Mouse (Mus musculus) MEL (cell line): ENCODE results near the gene Pknox2. TPM values are rescaled to one million over a fixed set of nuclear protein-coding genes. Genes with fewer than 3 reads are reported as not detected.

ENCODE experiments used
- DNase-seq: peaks from one replicate; pipeline ENCODE4 v3.0.0; 2011; ENCODE audit warnings: low read depth, low spot score
- H3K27ac ChIP-seq: 2 replicates; pipeline ENCODE4 v1.5.1; 2012; ENCODE audit warnings: low read depth, mild to moderate bottlenecking, control low read depth, low read length, moderate library complexity; ENCODE audit not compliant: control insufficient read depth
- H3K27me3 ChIP-seq, 2 experiments: fragments of 150-350 bp in 1 of 2; sonication (generic) in 1 of 2; 2 replicates each; pipeline ENCODE4 v1.6.1; 2012; ENCODE audit warnings: low read length in 2 of 2, mild to moderate bottlenecking in 2 of 2, improper control_type of control experiment in 1 of 2, moderate library complexity in 1 of 2; ENCODE audit not compliant: insufficient read depth in 2 of 2, control insufficient read depth in 1 of 2
- H3K36me3 ChIP-seq, 2 experiments: 2 replicates each; pipeline ENCODE4 v1.6.1; 2012 to 2014; ENCODE audit warnings: low read length in 2 of 2, improper control_type of control experiment in 1 of 2, inconsistent platforms in 1 of 2, mild to moderate bottlenecking in 1 of 2; ENCODE audit not compliant: insufficient read depth in 2 of 2, control insufficient read depth in 1 of 2
- H3K4me1 ChIP-seq, 2 experiments: fragments of 150-350 bp in 1 of 2; sonication (generic) in 1 of 2; 2 replicates each; pipeline ENCODE4 v1.6.1; 2012; ENCODE audit warnings: low read length in 2 of 2, improper control_type of control experiment in 1 of 2, mild to moderate bottlenecking in 1 of 2; ENCODE audit not compliant: insufficient read depth in 2 of 2, control insufficient read depth in 1 of 2
- H3K4me3 ChIP-seq, 2 experiments: fragments of 150-350 bp in 1 of 2; sonication (generic) in 1 of 2; 2 replicates each; pipeline ENCODE4 v1.5.1; 2012; ENCODE audit warnings: low read depth in 2 of 2, low read length in 2 of 2, mild to moderate bottlenecking in 2 of 2, moderate library complexity in 2 of 2, control low read depth in 1 of 2, improper control_type of control experiment in 1 of 2; ENCODE audit not compliant: control insufficient read depth in 1 of 2, insufficient read depth in 1 of 2
- H3K79me2 ChIP-seq: 2 replicates; pipeline ENCODE4 v1.6.1; 2012; ENCODE audit warnings: mild to moderate bottlenecking, low read length, moderate library complexity; ENCODE audit not compliant: control insufficient read depth, poor library complexity, insufficient read depth
- H3K9ac ChIP-seq: 2 replicates; pipeline ENCODE4 v1.6.1; 2012; ENCODE audit warnings: low read depth, mild to moderate bottlenecking, control low read depth, low read length, moderate library complexity; ENCODE audit not compliant: control insufficient read depth, poor library complexity, severe bottlenecking
- H3K9me3 ChIP-seq: fragments of 150-350 bp; sonication (generic); replicated peaks from 2 replicates; pipeline ENCODE4 v1.6.1; 2012; ENCODE audit warnings: mild to moderate bottlenecking, low read length, improper control_type of control experiment, moderate library complexity; ENCODE audit not compliant: insufficient read depth
- CHD1 ChIP-seq: IDR thresholded peaks from 2 replicates; pipeline ENCODE4 v1.6.1; 2012; ENCODE audit warnings: low read depth, mild to moderate bottlenecking, inconsistent platforms, low read length, improper control_type of control experiment
- CTCF ChIP-seq, 3 experiments: IDR thresholded peaks in 2 of 3; conservative IDR thresholded peaks in 1 of 3; 2 replicates each; pipeline ENCODE4 v1.5.1; 2011 to 2012; ENCODE audit warnings: low read length in 3 of 3, low read depth in 2 of 3, mild to moderate bottlenecking in 2 of 3, improper control_type of control experiment in 1 of 3, inconsistent platforms in 1 of 3, mixed read lengths in 1 of 3, moderate library complexity in 1 of 3; ENCODE audit not compliant: control insufficient read depth in 1 of 3, insufficient read depth in 1 of 3, poor library complexity in 1 of 3, severe bottlenecking in 1 of 3
- E2F4 ChIP-seq: IDR thresholded peaks from 2 replicates; pipeline ENCODE4 v1.6.1; 2011; ENCODE audit warnings: low read depth, low read length, improper control_type of control experiment, borderline replicate concordance
- EP300 ChIP-seq, 2 experiments: IDR thresholded peaks; 2 replicates each; pipeline ENCODE4 v1.6.1; 2011; ENCODE audit warnings: improper control_type of control experiment in 2 of 2, low read length in 2 of 2, low read depth in 1 of 2, mild to moderate bottlenecking in 1 of 2
- GATA1 ChIP-seq: IDR thresholded peaks from 2 replicates; pipeline ENCODE4 v1.6.1; 2011; ENCODE audit warnings: low read depth, low read length, improper control_type of control experiment
- HCFC1 ChIP-seq: IDR thresholded peaks from 2 replicates; pipeline ENCODE4 v1.6.1; 2012; ENCODE audit warnings: low read depth, mild to moderate bottlenecking, inconsistent platforms, low read length, improper control_type of control experiment, moderate library complexity
- JUND ChIP-seq: IDR thresholded peaks from 2 replicates; pipeline ENCODE4 v1.6.1; 2011; ENCODE audit warnings: low read depth, mild to moderate bottlenecking, improper control_type of control experiment, low read length
- MAFK ChIP-seq: IDR thresholded peaks from 2 replicates; pipeline ENCODE4 v1.6.1; 2011; ENCODE audit warnings: low read depth, mild to moderate bottlenecking, low read length, improper control_type of control experiment, borderline replicate concordance
- MAX ChIP-seq: IDR thresholded peaks from 2 replicates; pipeline ENCODE4 v1.6.1; 2011; ENCODE audit warnings: low read length, improper control_type of control experiment
- MAZ ChIP-seq: IDR thresholded peaks from 2 replicates; pipeline ENCODE4 v1.6.1; 2012; ENCODE audit warnings: low read depth, mild to moderate bottlenecking, inconsistent platforms, low read length, improper control_type of control experiment
- MEF2A ChIP-seq: IDR thresholded peaks from 2 replicates; pipeline ENCODE4 v1.6.1; 2014; ENCODE audit warnings: low read depth, mild to moderate bottlenecking, inconsistent platforms, low read length, improper control_type of control experiment; ENCODE audit not compliant: poor library complexity, insufficient replicate concordance, severe bottlenecking; ENCODE audit errors: extremely low read depth
- MYB ChIP-seq: IDR thresholded peaks from 2 replicates; pipeline ENCODE4 v1.6.1; 2011; ENCODE audit warnings: mild to moderate bottlenecking, low read depth, low read length, improper control_type of control experiment
- MYC ChIP-seq: IDR thresholded peaks from 2 replicates; pipeline ENCODE4 v1.6.1; 2011; ENCODE audit warnings: low read depth, mild to moderate bottlenecking, low read length, improper control_type of control experiment, moderate library complexity
- NELFE ChIP-seq: IDR thresholded peaks from 2 replicates; pipeline ENCODE4 v1.6.1; 2011; ENCODE audit warnings: low read depth, low read length, improper control_type of control experiment
- NRF1 ChIP-seq: IDR thresholded peaks from 2 replicates; pipeline ENCODE4 v1.6.1; 2014; ENCODE audit warnings: low read depth, mild to moderate bottlenecking, inconsistent platforms, low read length, improper control_type of control experiment, moderate library complexity; ENCODE audit not compliant: poor library complexity, insufficient read depth, severe bottlenecking
- POLR2A ChIP-seq, 2 experiments: IDR thresholded peaks; 2 replicates each; pipeline ENCODE4 v1.6.1; 2011 to 2012; ENCODE audit warnings: low read length in 2 of 2, mild to moderate bottlenecking in 2 of 2, control low read depth in 1 of 2, improper control_type of control experiment in 1 of 2, low read depth in 1 of 2, moderate library complexity in 1 of 2; ENCODE audit not compliant: control insufficient read depth in 1 of 2, insufficient read depth in 1 of 2, poor library complexity in 1 of 2
- POLR2AphosphoS2 ChIP-seq: IDR thresholded peaks from 2 replicates; pipeline ENCODE4 v1.6.1; 2011; ENCODE audit warnings: low read length, improper control_type of control experiment
- RCOR1 ChIP-seq: IDR thresholded peaks from 2 replicates; pipeline ENCODE4 v1.6.1; 2012; ENCODE audit warnings: low read depth, mild to moderate bottlenecking, inconsistent platforms, low read length, improper control_type of control experiment
- SMC3 ChIP-seq: IDR thresholded peaks from 2 replicates; pipeline ENCODE4 v1.6.1; 2011; ENCODE audit warnings: low read depth, low read length, improper control_type of control experiment
- TBP ChIP-seq: IDR thresholded peaks from 2 replicates; pipeline ENCODE4 v1.8.0; 2011; ENCODE audit warnings: low read depth, low read length, improper control_type of control experiment
- UBTF ChIP-seq: IDR thresholded peaks from 2 replicates; pipeline ENCODE4 v1.6.1; 2012; ENCODE audit warnings: low read depth, mild to moderate bottlenecking, inconsistent platforms, low read length, improper control_type of control experiment, moderate library complexity, borderline replicate concordance; ENCODE audit not compliant: insufficient read depth
- USF1 ChIP-seq: IDR thresholded peaks from 2 replicates; pipeline ENCODE4 v1.6.1; 2014; ENCODE audit warnings: low read depth, mild to moderate bottlenecking, inconsistent platforms, low read length, improper control_type of control experiment, moderate library complexity
- USF2 ChIP-seq, 2 experiments: IDR thresholded peaks; 2 replicates each; pipeline ENCODE4 v1.6.1; 2011 to 2012; ENCODE audit warnings: improper control_type of control experiment in 2 of 2, low read length in 2 of 2, borderline replicate concordance in 1 of 2, inconsistent platforms in 1 of 2, low read depth in 1 of 2, mild to moderate bottlenecking in 1 of 2; ENCODE audit not compliant: insufficient read depth in 1 of 2
- ZC3H11A ChIP-seq: IDR thresholded peaks from 2 replicates; pipeline ENCODE4 v1.6.1; 2012; ENCODE audit warnings: low read depth, mild to moderate bottlenecking, inconsistent platforms, low read length, improper control_type of control experiment
- ZKSCAN1 ChIP-seq: IDR thresholded peaks from 2 replicates; pipeline ENCODE4 v1.6.1; 2012; ENCODE audit warnings: low read depth, mild to moderate bottlenecking, inconsistent platforms, low read length, improper control_type of control experiment, moderate library complexity
- ZNF384 ChIP-seq: IDR thresholded peaks from 2 replicates; pipeline ENCODE4 v1.6.1; 2012; ENCODE audit warnings: low read depth, mild to moderate bottlenecking, inconsistent platforms, low read length, improper control_type of control experiment
- polyA plus RNA-seq, 2 experiments: library from polyadenylated mRNA; stranded (reverse) in 1 of 2; unstranded in 1 of 2; fragments of >175 nt in 1 of 2; fragments of >200 nt in 1 of 2; gene quantifications; 2 replicates each; pipeline versions ENCODE4 v1.2.1 to v1.2.4; 2012; ENCODE audit warnings: low replicate concordance in 2 of 2, low read depth in 1 of 2; ENCODE audit not compliant: insufficient read length in 2 of 2, insufficient read depth in 1 of 2, missing spikeins in 1 of 2
- total RNA-seq: library from RNA; depleted of rRNA; stranded (reverse); fragments of 300-350 nt; gene quantifications from 2 replicates; pipeline ENCODE4 v1.2.3, GENCODE M21; 2012

Gene Pknox2
- total and polyA plus RNA-seq, 3 experiments = not detected

DNA sequence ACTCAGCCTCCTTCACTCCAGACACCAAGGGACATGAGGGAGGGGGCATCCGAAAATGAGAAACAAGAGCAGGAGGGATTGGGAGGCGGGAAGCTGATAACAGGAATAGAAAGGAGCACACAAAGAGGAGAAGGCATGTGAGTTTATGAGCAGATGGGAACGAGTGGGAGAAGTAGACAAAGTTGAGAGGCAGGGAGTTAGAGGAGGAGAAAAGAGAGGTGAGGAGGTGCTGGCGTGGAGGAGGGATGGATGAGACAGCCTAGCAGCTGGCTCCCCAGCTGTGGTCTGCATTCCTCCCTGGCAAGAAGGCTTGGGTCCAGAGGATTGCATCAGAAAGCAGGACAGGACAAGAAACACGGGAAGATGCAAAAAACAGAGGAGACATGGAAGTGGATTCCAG, 92.5 kb downstream of the Pknox2 start:
- H3K9ac ChIP-seq = no peak overlapping the region
- H3K36me3 ChIP-seq = no peaks in the 10 kb centered on the region
- TF ChIP-seq MAZ (no peak), JUND (no peak), MAX (no peak), HCFC1 (no peak), ZC3H11A (no peak), UBTF (no peak), CTCF (IDR thresholded peaks at IDR 0.05 in 2 of 3, conservative IDR thresholded peaks at IDR 0.05 in 1 of 3; ENCODE audit: control insufficient read depth in 1 of 3, insufficient read depth in 1 of 3, low read depth in 2 of 3, low read length in 3 of 3, poor library complexity in 1 of 3, severe bottlenecking in 1 of 3) (no peak), RCOR1 (no peak), MYB (no peak), GATA1 (no peak), POLR2AphosphoS2 (no peak), POLR2A (IDR thresholded peaks at IDR 0.05; ENCODE audit: control insufficient read depth in 1 of 2, insufficient read depth in 1 of 2, low read depth in 1 of 2, low read length in 2 of 2, poor library complexity in 1 of 2) (no peak), NELFE (no peak), E2F4 (no peak), ZKSCAN1 (no peak), TBP (no peak), NRF1 (no peak), CHD1 (no peak), EP300 (IDR thresholded peaks at IDR 0.05; ENCODE audit: low read depth in 1 of 2, low read length in 2 of 2) (no peak)
- H3K27me3 ChIP-seq = peaks cover 0 to 7% of the 10 kb centered on the region in 2 experiments; a peak in 2 of 4 replicates
- H3K79me2 ChIP-seq = no peaks in the 10 kb centered on the region
- DNase-seq = no peak
- H3K4me1 ChIP-seq = no peaks in the 10 kb centered on the region
- H3K27ac ChIP-seq = no peak overlapping the region
- no peak overlapping the region for H3K4me3 ChIP-seq
- no peaks in the 10 kb centered on the region for H3K9me3 ChIP-seq

DNA sequence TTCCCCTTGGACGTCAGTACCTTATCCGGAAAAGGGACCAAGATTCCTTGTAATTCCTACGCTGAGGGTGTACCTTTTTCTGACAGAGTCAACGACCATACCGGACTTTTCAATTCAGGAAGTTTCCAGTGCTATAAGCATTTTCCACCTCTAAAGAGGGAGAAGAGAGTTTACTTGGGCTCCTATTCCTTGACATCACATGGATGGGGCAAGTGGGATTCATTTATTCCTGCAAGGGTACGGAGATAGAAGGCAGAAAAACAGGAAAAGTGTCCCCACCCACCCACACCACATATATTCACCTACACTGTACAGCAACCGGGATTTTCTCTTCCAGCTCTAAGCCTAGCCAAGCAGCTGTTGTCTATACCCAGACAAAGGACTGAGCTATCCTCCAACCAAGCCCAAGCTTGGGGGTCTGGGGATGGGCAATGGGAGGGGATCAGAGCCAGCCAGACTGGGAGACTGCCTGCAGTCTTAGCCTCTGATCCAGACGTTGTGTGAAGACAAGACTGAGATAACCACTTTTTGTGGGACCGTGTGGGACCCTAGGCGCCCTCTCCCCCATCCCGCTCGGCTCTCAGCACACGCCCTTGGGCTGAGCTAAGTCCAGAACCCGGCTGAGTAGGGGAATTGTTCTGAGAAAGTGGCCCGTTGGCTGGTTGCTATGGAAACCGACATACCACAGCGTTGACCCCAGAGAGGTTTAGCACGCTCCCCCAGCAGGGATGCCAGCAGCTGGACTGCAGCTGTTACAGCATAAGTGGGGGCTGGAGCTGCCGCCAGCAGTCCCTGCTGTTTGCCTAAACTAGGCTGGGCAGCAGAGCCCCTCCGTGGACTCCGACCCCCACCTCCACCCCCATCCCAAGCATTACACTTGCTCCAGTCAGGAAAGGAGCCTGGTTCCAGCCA, 93.3 kb downstream of the Pknox2 start:
- Histone ChIP-seq H3K9me3 (no peaks in the 10 kb centered on the region), H3K36me3 (no peaks in the 10 kb centered on the region), H3K27me3 (peaks cover 0 to 10% of the 10 kb centered on the region in 2 experiments; a peak in 2 of 4 replicates), H3K79me2 (no peaks in the 10 kb centered on the region), H3K4me1 (no peaks in the 10 kb centered on the region), H3K4me3 (no peak overlapping the region), H3K9ac (no peak overlapping the region), H3K27ac (no peak overlapping the region)
- TF ChIP-seq CTCF (IDR thresholded peaks at IDR 0.05 in 2 of 3, conservative IDR thresholded peaks at IDR 0.05 in 1 of 3; ENCODE audit: control insufficient read depth in 1 of 3, insufficient read depth in 1 of 3, low read depth in 2 of 3, low read length in 3 of 3, poor library complexity in 1 of 3, severe bottlenecking in 1 of 3) = no peak
- no peak for TF ChIP-seq ZC3H11A
- no peak for TF ChIP-seq USF1
- TF ChIP-seq MAFK = no peak
- no peak for TF ChIP-seq TBP
- no peak for TF ChIP-seq UBTF
- TF ChIP-seq NRF1 = no peak
- no peak for TF ChIP-seq USF2 (IDR thresholded peaks at IDR 0.05; ENCODE audit: borderline replicate concordance in 1 of 2, insufficient read depth in 1 of 2, low read depth in 1 of 2, low read length in 2 of 2)
- no peak for TF ChIP-seq HCFC1
- no peak for TF ChIP-seq MYB
- no peak for TF ChIP-seq SMC3
- no peak for TF ChIP-seq MYC
- no peak for TF ChIP-seq RCOR1
- TF ChIP-seq CHD1 = no peak
- no peak for TF ChIP-seq ZKSCAN1
- TF ChIP-seq ZNF384 = no peak
- no peak for TF ChIP-seq MEF2A
- no peak for DNase-seq
